Mouse (Mus musculus) liver, postnatal 0 days (tissue): ENCODE results near the gene Ube2q1. TPM values are rescaled to one million over a fixed set of nuclear protein-coding genes. Genes with fewer than 3 reads are reported as not detected.

Experiments
- ATAC-seq: fragments of 200-750 bp; cut with Nextera tagmentation; 2 replicates; pipeline ENCODE4 v1.8.0; 2017; ENCODE audit warnings: mild to moderate bottlenecking, moderate library complexity
- DNase-seq: peaks from one replicate; pipeline ENCODE4 v3.0.0-alpha.2; 2016
- H3K27ac ChIP-seq: fragments of 300-500 bp; sonication (generic); 2 replicates; pipeline ENCODE4 v1.5.1; 2014; ENCODE audit warnings: antibody characterized with exemption, moderate library complexity, mild to moderate bottlenecking, low read depth
- H3K27me3 ChIP-seq: fragments of 300-500 bp; sonication (generic); 2 replicates; pipeline ENCODE4 v1.6.1; 2014; ENCODE audit warnings: low read length, control low read depth, mixed read lengths; ENCODE audit not compliant: insufficient read depth
- H3K36me3 ChIP-seq: fragments of 300-500 bp; sonication (generic); replicated peaks from 2 replicates; pipeline ENCODE4 v1.6.1; 2014; ENCODE audit warnings: mild to moderate bottlenecking, control low read depth, low read length, moderate library complexity, mixed read lengths; ENCODE audit not compliant: insufficient read depth
- H3K4me1 ChIP-seq: fragments of 300-500 bp; sonication (generic); 2 replicates; pipeline ENCODE4 v1.6.1; 2014; ENCODE audit warnings: antibody characterized with exemption, mild to moderate bottlenecking, control low read depth; ENCODE audit not compliant: insufficient read depth
- H3K4me2 ChIP-seq: fragments of 300-500 bp; sonication (generic); 2 replicates; pipeline ENCODE4 v1.6.1; 2014; ENCODE audit warnings: low read depth, mild to moderate bottlenecking, low read length, moderate library complexity, mixed read lengths
- H3K4me3 ChIP-seq: fragments of 300-500 bp; sonication (generic); 2 replicates; pipeline ENCODE4 v1.5.1; 2014; ENCODE audit warnings: low read depth, low read length
- H3K9ac ChIP-seq: fragments of 300-500 bp; sonication (generic); replicated peaks from 2 replicates; pipeline ENCODE4 v1.6.1; 2014; ENCODE audit warnings: mild to moderate bottlenecking, moderate library complexity
- H3K9me3 ChIP-seq: fragments of 300-500 bp; sonication (generic); 2 replicates; pipeline ENCODE4 v1.6.1; 2016; ENCODE audit warnings: mild to moderate bottlenecking, control low read depth, low read length, mixed read lengths
- CTCF ChIP-seq: sonication (generic); IDR thresholded peaks from 2 replicates; pipeline ENCODE4 v1.5.1; 2016; ENCODE audit warnings: antibody characterized with exemption, low read depth
- EP300 ChIP-seq: IDR thresholded peaks from 2 replicates; pipeline ENCODE4 v1.6.1; 2016; ENCODE audit warnings: antibody characterized with exemption, low read depth, mild to moderate bottlenecking
- WGBS: fragments of 180-500 bp; shearing (Covaris S2); extraction: QIAGEN DNeasy Blood & Tissue Kit; methylation state at CpG from one replicate; pipeline ENCODE4 v1.1.7; 2014; ENCODE audit not compliant: insufficient replicate concordance; 5-methylcytosine and 5-hydroxymethylcytosine counted together
- polyA plus RNA-seq: library from polyadenylated mRNA; unstranded; fragments of >200 nt; fragmentation: Nextera tagmentation; extraction: Ambion mirVana; gene quantifications from 2 replicates; pipeline ENCODE4 v1.2.1, GENCODE M21; 2015

Gene Ube2q1
- polyA plus RNA-seq, 1 experiment from 2014 or later, result 4.9 TPM

GRCm38 (mm10) chr3:89770425-89771002, 2.9 kb upstream of the Ube2q1 start:
- ATAC-seq, result no peak
- Histone ChIP-seq H3K4me2 (no peak overlapping the region), H3K4me1 (peaks cover 30% of the 10 kb centered on the region), H3K27me3 (no peaks in the 10 kb centered on the region), H3K27ac (no peak overlapping the region), H3K36me3 (no peaks in the 10 kb centered on the region), H3K9me3 (no peaks in the 10 kb centered on the region), H3K9ac (no peak overlapping the region), H3K4me3 (no peak overlapping the region)
- 42% methylated on average over 2 of the region's 2 CpGs for WGBS
- TF ChIP-seq EP300 (no peak), CTCF (no peak)
- no peak for DNase-seq

- Histone ChIP-seq H3K4me2 (peak overlapping the region; percentile 93), H3K36me3 (peaks cover 19% of the 10 kb centered on the region), H3K4me1 (peaks cover 30% of the 10 kb centered on the region), H3K4me3 (peak overlapping the region; percentile 67), H3K27me3 (no peaks in the 10 kb centered on the region), H3K9me3 (no peaks in the 10 kb centered on the region), H3K9ac (peak overlapping the region; percentile 76), H3K27ac (peak overlapping the region; percentile 86)
- DNase-seq (peak; percentile 84), ATAC-seq (peak; percentile 69)
- no peak for TF ChIP-seq EP300
- TF ChIP-seq CTCF, result peak; percentile 99
- 1% methylated on average over 17 of the region's 17 CpGs for WGBS
These were observed 838 bp upstream of the Ube2q1 start for GRCm38 (mm10) chr3:89772588-89772967.

GRCm38 (mm10) chr3:89773740-89774211, 360 bp downstream of the Ube2q1 start:
- TF ChIP-seq CTCF (no peak), EP300 (no peak)
- H3K9me3 ChIP-seq, result no peaks in the 10 kb centered on the region
- H3K36me3 ChIP-seq, result peaks cover 29% of the 10 kb centered on the region
- H3K4me3 ChIP-seq, result peak overlapping the region; percentile 67
- no peaks in the 10 kb centered on the region for H3K27me3 ChIP-seq
- H3K9ac ChIP-seq, result peak overlapping the region; percentile 76
- peak overlapping the region; percentile 86 for H3K27ac ChIP-seq
- ATAC-seq, result peak; percentile 18
- no peak for DNase-seq
- 0% methylated on average over 24 of the region's 37 CpGs for WGBS
- peaks cover 30% of the 10 kb centered on the region for H3K4me1 ChIP-seq
- H3K4me2 ChIP-seq, result peak overlapping the region; percentile 93

GRCm38 (mm10) chr3:89774236-89774960, 982 bp downstream of the Ube2q1 start:
- whole genome bisulfite sequencing, result 19% methylated on average over 15 of the region's 15 CpGs
- Histone ChIP-seq H3K4me3 (peak overlapping the region; percentile 67), H3K36me3 (peaks cover 35% of the 10 kb centered on the region), H3K4me1 (peaks cover 30% of the 10 kb centered on the region), H3K9me3 (no peaks in the 10 kb centered on the region), H3K27ac (peak overlapping the region; percentile 86), H3K27me3 (no peaks in the 10 kb centered on the region), H3K4me2 (peak overlapping the region; percentile 93), H3K9ac (peak overlapping the region; percentile 76)
- no peak for DNase-seq
- ATAC-seq, result no peak
- no peak for TF ChIP-seq EP300
- TF ChIP-seq CTCF, result no peak

- TF ChIP-seq CTCF (no peak), EP300 (no peak)
- no peak for DNase-seq
These were observed 2.6 kb downstream of the Ube2q1 start for GRCm38 (mm10) chr3:89776001-89776400.

GRCm38 (mm10) chr3:89780102-89780501, 6.7 kb downstream of the Ube2q1 start:
- 68% methylated on average over 4 of the region's 4 CpGs for WGBS
- Histone ChIP-seq H3K9me3 (no peaks in the 10 kb centered on the region), H3K4me2 (no peak overlapping the region), H3K27ac (no peak overlapping the region), H3K9ac (no peak overlapping the region), H3K27me3 (no peaks in the 10 kb centered on the region), H3K4me1 (peaks cover 6% of the 10 kb centered on the region), H3K4me3 (no peak overlapping the region), H3K36me3 (peaks cover 77% of the 10 kb centered on the region)
- DNase-seq, result no peak
- no peak for ATAC-seq
- TF ChIP-seq CTCF (no peak), EP300 (no peak)

More at GRCm38 (mm10) chr3:89776001-89776400, 2.6 kb downstream of the Ube2q1 start:
- Histone ChIP-seq H3K4me2 (no peak overlapping the region), H3K9me3 (no peaks in the 10 kb centered on the region), H3K36me3 (peaks cover 51% of the 10 kb centered on the region), H3K27ac (no peak overlapping the region), H3K4me3 (no peak overlapping the region), H3K27me3 (no peaks in the 10 kb centered on the region), H3K9ac (no peak overlapping the region), H3K4me1 (peaks cover 26% of the 10 kb centered on the region)
- WGBS, result 84% methylated on average over 4 of the region's 4 CpGs
- ATAC-seq, result no peak
